Mouse (Mus musculus) MEL (cell line): ENCODE measurements around the gene Exoc6b.

ENCODE experiments used
- BHLHE40 ChIP-seq: IDR thresholded peaks from 2 replicates; pipeline ENCODE4 v1.6.1; 2012; ENCODE audit warnings: low read depth, mild to moderate bottlenecking, inconsistent platforms, low read length, improper control_type of control experiment, borderline replicate concordance
- CTCF ChIP-seq, 3 experiments: IDR thresholded peaks in 2 of 3; conservative IDR thresholded peaks in 1 of 3; 2 replicates each; pipeline ENCODE4 v1.5.1; 2011 to 2012; ENCODE audit warnings: low read length in 3 of 3, low read depth in 2 of 3, mild to moderate bottlenecking in 2 of 3, improper control_type of control experiment in 1 of 3, inconsistent platforms in 1 of 3, mixed read lengths in 1 of 3, moderate library complexity in 1 of 3; ENCODE audit not compliant: control insufficient read depth in 1 of 3, insufficient read depth in 1 of 3, poor library complexity in 1 of 3, severe bottlenecking in 1 of 3
- MAFK ChIP-seq: IDR thresholded peaks from 2 replicates; pipeline ENCODE4 v1.6.1; 2011; ENCODE audit warnings: low read depth, mild to moderate bottlenecking, low read length, improper control_type of control experiment, borderline replicate concordance
- MAX ChIP-seq: IDR thresholded peaks from 2 replicates; pipeline ENCODE4 v1.6.1; 2011; ENCODE audit warnings: low read length, improper control_type of control experiment
- POLR2A ChIP-seq, 2 experiments: IDR thresholded peaks; 2 replicates each; pipeline ENCODE4 v1.6.1; 2011 to 2012; ENCODE audit warnings: low read length in 2 of 2, mild to moderate bottlenecking in 2 of 2, control low read depth in 1 of 2, improper control_type of control experiment in 1 of 2, low read depth in 1 of 2, moderate library complexity in 1 of 2; ENCODE audit not compliant: control insufficient read depth in 1 of 2, insufficient read depth in 1 of 2, poor library complexity in 1 of 2
- USF1 ChIP-seq: IDR thresholded peaks from 2 replicates; pipeline ENCODE4 v1.6.1; 2014; ENCODE audit warnings: low read depth, mild to moderate bottlenecking, inconsistent platforms, low read length, improper control_type of control experiment, moderate library complexity

GRCm38 (mm10) chr6:84885080-84885479, 184.2 kb downstream of the Exoc6b start:
- TF ChIP-seq POLR2A (IDR thresholded peaks at IDR 0.05; ENCODE audit: control insufficient read depth in 1 of 2, insufficient read depth in 1 of 2, low read depth in 1 of 2, low read length in 2 of 2, poor library complexity in 1 of 2) (no peak), MAX (no peak), BHLHE40 (no peak), CTCF (IDR thresholded peaks at IDR 0.05 in 2 of 3, conservative IDR thresholded peaks at IDR 0.05 in 1 of 3; ENCODE audit: control insufficient read depth in 1 of 3, insufficient read depth in 1 of 3, low read depth in 2 of 3, low read length in 3 of 3, poor library complexity in 1 of 3, severe bottlenecking in 1 of 3) (no peak), USF1 (no peak), MAFK (no peak)
